Mouse (Mus musculus): Measurements from ENCODE around the gene Dnah17.

Dnah17 gene

DNA sequence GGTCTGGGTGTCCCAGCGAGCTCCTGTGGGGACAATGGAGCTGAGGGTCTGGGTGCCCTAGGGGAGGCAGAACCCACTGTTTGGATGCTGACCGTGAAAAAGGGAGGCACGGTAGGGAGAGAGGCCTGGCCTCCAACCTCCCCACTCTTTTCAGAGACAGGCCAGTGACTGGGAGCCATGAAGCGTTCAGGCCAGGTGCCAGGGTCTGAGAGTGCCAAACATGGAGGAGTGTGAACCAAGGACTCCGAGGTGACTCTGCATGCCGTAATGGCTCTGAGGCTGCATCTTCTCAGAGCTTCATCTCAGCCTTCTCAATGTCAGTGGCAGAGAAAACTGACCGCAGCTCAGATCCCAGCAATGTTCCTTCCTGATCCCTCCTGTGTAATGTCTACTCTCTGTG lies 107.0 kb downstream of the Dnah17 start:
- no peak for DNase-seq (ENCODE audit: low read depth, low spot score)

DNA sequence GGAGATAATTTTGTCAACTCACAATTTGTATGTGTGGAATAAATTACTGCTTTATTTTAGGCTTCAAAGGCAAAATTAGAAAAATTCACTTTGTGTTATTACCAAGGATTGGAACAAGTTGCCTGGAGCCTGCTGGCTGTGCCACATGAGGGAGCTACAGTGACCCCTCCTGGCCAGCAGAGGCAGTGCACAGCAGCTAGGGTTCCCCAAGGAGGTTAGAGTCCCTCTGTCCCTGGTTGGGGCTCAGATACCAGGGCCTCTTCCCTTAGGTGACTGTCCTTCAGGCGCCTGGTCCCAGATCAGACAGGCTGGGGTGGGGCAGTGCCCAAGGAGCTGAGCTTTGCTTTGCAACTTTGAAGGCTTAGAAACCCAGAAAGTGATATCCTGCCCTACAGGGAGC lies 108.6 kb downstream of the Dnah17 start:
- peak; percentile 71 for DNase-seq (ENCODE audit: low read depth, low spot score)

DNA sequence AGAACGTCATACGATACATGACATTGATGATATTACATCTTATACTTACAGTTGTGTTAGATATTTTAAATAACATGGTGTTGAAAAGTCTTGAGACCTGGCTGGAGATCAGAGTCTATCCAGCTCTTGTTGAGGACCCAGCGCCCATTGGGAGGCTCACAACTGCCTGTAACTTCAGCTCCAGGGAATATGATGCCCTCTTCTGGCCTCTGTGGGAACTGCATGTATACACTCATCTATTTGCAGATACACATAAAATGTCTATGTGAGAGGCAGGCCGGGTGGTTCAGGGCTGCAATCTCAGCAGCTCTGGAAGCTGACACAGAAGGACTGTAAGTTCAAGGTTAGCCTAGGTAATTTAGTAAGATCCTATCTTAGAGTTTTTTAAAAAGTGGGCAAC lies 112.1 kb downstream of the Dnah17 start:
- peak; percentile 84 for DNase-seq (ENCODE audit: low read depth, low spot score)

DNA sequence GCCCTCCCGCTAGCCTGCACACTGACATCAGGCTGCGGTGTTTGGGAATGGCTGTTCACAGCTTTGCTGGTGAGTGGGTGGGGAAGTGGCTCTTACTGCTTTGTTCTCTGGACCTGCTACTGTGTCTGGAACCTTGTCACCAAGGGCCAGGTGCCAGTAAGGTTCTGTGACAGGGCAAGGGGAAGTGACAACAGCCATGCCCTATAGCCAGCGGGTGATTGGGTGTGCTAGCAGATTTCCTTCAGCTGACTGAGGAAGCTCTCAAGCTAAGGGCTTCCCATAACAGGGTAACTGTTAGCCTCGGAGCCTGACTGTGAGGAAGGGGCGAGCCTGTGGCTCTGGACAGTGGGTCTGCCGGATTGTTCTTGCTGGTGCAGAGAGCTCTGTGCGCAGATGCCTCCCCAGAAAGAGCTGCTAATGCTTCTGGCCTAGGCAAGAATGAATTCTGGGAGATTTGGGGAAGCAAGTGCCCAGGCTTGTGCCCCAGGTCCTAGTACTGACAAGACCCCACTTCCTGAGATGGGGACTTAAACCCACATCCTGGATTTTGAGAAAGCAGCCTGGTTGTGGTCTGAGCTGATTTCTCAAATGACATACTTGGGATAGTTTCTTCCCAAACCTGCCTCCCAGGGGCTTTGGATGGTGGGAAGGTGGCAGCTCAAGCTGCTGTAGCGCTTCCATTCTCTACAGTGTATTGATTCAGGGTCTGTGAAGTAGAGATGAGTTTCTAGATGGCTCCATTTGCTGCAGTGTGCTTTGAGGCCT lies 114.9 kb downstream of the Dnah17 start:
- no peak for DNase-seq (ENCODE audit: low read depth, low spot score)

DNA sequence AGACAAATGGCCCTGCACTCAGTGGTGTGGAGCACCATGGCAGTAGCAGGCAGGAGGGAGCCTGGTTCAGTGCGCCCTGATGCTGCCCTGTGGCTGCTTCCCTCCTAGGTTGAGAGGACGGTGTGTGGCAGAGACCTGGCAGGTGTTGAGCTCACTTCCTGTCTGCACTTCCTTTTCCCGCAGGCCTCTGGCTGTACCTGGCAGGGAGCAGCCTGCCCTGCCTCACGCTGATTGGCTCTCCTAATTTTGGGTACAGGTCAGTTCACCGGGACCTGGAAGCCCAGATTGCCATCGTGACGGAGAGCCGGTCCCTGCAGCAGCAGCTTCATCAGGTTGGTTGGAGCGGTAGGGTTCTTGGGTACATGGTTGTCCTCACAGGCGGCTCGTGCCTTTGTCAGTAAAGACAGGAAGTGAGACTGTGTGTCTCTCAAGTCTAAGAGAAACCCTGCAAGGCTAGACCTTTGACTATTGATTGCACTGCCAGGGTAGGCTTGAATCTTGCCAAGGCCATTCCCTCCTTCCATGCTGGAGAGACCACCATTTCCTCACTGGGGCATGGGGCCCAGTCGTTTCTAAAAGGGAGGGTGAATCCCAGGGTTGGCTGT lies 115.9 kb downstream of the Dnah17 start:
- DNase-seq (ENCODE audit: low read depth, low spot score): no peak

DNA sequence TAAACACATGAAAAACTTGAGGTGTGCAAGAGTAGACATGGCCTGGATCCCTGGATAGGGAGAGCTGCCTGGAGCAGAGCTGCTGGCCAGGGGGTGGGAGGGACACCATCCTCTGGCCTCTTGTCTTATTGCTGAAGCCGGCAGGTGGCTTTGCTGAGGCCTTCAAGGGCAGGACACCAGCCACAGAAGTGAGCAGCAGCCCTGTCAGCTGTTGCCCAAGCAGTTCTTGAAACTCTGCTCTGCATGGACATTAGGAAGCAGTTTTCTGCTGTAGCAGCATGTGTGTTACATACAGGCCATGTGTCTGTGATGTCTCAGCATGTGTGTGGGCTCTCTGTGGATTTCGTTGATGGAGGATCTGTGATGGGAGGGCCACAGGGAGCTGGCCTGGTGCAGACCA lies 117.1 kb downstream of the Dnah17 start:
- DNase-seq (ENCODE audit: low read depth, low spot score): no peak

DNA sequence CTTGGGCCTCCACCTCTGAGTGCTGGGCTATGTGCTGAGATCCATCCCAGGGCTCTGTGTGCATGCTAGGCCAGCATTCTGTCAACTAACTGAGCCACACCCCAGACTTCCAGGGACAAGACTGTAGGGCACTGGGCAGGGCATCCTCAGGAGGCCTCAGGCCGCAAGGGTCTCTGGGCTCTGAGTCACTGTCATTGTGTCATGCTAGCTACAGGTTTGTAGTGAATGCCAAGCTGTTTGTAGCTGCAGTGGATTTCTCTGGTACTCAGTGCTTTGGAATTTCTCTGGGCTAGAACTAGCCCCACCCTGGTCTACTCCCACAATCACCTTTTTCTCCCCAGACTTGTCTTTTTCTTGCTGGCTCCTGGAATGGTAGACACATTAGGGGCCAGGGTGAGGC lies 117.8 kb downstream of the Dnah17 start:
- DNase-seq (ENCODE audit: low read depth, low spot score): peak; percentile 50

DNA sequence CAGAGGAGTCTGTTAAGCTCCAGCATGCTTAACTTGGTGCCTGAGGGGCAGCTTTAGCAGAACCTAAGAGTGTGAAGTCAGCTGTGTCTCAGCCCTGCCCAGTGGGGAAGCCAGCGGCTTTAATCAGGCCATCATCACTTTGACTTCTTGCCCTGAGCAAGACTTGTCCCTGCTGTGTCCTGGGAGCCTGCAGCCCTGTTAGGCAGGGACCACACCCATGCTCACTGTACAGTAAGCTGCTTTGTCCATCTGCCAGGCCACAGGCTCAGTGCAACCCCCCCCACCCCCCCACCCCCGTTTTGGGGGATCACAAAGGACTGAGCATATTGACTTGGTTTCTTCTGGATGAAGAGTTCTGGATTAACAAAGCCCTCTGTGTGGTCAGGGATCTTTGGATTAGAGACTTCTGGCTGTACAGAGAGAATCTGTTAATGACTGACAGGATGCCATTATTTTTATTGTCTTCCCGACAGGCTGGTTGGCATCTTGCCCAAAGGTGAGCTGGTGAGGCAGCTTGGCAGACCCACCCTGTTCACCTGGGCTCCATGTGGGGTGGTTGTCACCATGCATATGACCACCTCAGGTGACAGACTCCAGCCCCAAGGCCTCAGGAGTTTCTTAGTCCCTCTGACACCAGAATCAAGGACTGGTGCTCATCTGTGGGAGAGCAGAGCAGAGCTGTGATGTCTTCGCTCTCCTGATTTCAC lies 120.4 kb downstream of the Dnah17 start:
- DNase-seq (ENCODE audit: low read depth, low spot score): peak; percentile 42

DNA sequence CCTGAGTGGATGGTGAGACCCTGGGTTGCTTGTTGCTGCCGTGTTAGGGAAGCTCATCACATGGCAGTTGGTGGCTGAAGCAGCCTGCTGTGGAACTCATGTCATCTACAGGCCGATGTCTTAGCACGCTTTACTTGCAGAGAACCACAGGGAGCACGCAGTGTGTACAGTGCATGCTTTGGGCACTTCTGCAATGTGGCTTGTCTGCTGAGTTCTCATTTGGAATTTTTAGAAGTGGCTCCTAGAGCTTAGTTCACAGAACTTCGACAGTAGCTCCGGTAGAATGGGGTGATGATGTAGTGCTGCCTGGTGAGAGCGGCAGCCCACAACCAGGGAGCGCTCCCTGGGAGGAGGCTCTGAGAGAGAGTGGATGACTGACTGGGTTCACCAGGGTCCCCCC lies 121.6 kb downstream of the Dnah17 start:
- DNase-seq (ENCODE audit: low read depth, low spot score): no peak

DNA sequence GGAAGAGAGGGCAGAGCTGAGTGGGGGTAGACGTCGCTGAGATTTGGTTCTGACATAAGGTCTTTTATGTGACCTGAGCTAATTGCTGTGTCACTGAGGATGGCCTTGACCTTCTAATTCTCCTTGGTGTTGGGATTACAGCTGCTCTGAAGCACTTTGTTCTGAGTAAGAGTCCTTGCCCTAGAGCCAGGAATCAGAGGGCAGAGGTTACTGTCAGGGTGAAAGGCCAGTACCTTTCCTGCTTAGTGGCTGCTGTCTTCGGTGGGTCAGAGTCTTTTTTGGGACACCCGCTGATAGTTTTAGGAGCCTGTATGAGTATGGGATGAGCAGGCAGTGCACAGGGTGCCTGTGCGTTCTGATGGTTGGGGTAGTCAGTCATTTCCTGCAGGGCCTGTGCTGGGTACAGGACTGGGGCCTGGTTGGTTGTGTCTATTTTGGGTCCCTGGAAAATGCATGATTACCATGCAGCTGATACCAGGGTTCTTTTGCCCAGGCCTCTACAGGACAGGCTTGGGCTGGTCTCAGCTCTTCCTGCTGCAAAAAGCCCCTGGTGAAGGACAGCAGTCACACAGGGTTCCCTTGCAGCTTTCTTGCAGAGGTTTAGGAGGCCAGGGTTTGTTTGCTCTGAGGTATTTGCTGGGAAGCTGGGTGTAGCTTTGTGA lies 122.2 kb downstream of the Dnah17 start:
- DNase-seq (ENCODE audit: low read depth, low spot score): no peak

DNA sequence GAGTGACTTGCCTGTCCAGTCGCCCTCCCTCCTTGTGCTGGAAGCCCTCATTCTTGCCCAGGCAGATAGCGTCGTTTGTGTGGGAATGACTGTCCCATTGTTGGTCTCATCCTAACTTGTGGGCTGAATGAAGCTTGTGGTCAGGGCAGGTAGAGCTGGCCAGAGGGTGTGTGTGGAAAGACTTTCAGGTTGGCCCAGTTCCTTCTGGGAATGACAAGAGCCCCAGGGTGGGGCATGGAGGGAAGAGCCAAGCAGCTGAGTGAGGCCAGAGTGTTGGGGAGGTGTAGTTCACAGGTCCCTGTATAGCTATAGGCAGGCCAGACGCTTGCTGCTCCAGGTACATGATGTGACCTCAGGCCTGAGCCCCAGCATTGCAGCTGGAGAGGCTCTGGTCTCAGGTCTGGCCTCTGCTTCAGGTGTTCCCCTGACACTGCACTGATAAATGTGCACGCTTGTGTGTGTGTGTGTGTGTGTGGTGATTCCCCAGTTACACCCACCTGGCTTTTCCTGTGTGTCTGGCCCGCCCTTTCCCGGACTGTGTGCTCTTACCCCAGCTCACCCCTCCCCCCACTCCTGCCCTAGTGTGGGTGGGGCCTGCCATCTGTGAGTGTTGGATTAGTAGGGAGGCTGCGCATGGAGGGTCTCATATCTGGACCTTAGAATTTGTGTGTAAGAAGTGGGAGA lies 122.8 kb downstream of the Dnah17 start:
- DNase-seq (ENCODE audit: low read depth, low spot score): peak; percentile 92

DNA sequence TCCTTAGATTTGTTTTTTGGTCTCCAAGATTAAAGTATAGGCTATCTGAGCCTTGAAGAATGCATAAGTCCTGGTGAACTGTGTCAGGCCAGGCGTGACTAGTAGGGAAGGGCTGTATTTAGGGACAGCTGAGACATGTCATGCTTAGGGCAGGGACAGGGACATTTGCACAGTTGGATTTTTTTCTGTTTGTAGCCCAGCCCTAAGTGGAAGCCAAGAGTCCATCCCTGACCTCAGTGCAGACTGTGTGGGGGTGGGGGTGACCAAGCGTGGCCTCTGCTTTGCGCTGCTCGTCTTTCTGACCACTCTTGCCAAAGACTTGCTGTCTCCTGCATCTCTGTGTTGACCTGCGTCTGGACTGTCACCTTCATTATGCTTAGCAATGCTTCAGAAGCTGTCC lies 126.2 kb downstream of the Dnah17 start:
- no peak for DNase-seq (ENCODE audit: low read depth, low spot score)

DNA sequence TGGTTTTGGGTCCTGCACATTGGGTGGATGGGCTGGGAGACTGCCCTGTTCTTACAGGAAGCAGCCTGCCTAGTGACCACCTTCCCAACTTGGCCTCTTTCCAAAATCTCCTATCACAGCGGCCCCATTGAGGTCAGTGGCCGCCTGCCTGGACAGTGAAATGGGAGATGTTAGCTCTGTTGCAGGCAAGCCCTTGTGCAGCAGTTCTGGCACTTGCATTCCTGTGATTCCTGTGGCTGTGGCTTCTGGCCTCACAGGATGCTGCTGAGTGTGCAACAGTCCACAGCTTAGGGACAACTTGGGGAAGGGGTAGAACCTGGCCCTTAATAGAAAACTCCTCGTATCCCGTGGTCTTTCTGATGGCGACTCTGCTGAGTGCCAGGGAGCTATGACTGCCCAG lies 126.7 kb downstream of the Dnah17 start:
- no peak for DNase-seq (ENCODE audit: low read depth, low spot score)

DNA sequence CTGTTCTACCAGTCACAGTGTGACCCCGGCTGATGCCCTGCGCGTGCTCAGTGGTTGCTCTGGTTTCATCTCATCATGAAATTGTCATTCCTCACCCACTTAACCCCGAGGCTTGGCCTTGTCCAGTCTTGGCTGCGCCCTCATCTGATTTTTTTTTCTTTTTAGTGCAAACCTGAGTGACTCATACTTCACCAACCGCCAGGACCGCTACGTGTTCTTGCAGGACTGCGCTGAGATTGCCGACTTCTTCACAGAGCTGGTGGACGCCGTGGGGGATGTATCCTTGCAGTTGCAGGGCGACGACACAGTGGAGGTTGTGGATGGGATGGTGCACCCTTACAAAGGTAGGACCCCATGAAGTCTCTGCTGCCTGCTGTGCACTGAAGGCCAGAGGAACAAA lies 127.3 kb downstream of the Dnah17 start:
- no peak for DNase-seq (ENCODE audit: low read depth, low spot score)

DNA sequence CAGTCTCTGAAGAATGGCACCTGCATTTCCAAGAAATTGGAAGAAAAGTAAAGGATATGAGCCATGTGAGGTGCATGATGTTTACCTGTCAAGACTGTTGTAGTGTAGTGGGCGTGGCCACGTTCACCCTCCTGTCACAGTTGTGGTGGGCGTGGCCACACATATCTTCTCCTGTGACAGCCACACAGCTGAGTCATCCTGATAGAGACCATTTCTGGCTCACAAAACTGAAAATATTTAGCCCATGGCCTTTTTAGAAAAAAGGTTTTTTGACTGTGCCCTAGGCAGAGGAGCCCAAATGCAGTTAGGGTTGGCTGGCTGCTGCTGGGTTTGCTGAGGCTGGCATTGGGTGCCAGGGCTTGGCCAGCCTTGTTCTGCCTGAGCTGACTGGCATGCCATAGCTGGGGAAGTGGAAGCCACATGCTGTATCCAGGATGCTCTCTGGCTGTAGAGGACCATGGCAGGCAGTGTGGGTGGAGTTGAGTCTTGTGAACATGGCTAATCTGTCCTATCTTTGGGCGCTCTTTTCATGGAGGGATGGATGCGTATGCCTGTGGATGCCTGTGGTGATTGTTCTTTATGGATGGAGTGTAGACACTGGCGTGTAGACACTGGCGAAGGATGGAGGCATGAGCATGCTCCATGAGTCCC lies 129.7 kb downstream of the Dnah17 start:
- DNase-seq (ENCODE audit: low read depth, low spot score): peak; percentile 72

DNA sequence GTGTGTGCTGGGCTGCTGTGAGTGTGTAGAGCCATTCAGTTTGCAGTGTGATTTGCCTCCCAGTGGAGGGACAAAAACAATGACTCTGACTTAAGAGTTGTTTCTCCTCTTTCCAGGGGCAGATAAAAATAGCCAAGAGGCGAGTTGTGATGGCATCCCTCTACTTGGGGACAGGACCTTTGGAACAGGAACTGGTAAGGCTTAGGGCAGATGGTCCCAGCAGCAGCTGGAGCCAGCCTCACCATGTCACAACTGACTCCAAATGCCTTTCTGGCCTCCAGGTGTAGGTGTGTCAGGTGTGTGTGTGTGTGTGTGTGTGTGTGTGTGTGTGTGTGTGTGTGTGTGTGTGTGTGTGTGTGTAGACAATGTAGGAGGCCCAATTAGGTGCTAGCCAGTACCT lies 130.4 kb downstream of the Dnah17 start:
- no peak for DNase-seq (ENCODE audit: low read depth, low spot score)

DNA sequence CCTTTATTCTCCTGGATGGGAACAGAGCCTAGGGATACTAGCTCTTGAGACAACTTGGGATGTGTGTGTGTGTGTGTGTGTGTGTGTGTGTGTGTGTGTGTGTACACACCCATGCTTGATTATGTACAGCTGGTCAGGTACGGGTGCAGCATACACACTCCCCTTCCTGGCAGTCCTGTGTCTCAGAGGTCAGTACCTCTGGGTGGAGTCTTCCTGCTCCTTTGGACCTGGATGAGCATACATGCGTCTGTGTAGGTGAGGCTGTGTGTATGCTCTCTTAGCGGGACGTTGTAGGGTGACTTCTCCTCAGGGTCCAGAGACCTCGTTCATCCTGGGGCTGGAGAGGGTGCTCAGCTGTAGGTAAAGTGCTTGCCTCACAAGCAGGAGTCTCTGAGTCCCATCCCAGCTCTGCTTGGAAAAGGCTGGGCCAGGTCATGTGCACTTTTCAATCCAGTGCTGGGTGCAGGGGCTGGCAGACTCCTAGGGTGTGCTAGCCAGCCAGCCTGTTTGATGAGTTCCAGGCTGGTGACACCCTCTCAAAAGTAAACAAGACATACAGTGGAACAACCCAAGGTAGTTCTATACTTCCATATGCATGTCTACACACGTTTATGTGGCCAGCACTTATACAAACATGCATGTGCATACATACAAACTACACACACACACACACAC lies 131.0 kb downstream of the Dnah17 start:
- no peak for DNase-seq (ENCODE audit: low read depth, low spot score)

DNA sequence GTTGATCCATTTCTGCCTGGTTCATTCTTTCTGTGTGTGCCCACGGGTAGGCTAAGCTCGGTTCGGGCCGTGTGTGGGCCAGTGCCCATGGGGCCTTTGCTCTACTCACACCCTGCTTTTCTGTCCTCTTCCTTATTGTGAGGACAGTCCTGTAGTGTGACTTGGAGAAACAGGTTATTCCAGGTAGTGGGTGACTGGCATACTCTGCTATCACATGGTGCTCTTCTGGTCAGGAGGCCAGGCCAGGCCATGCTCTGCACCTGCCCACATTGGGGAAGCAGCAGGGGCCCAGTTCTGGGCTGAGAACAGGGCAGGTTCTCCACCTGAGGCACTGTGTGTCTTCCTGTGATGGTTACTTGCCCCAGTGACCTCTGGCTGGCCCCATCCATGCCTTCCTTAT lies 132.1 kb downstream of the Dnah17 start:
- no peak for DNase-seq (ENCODE audit: low read depth, low spot score)

DNA sequence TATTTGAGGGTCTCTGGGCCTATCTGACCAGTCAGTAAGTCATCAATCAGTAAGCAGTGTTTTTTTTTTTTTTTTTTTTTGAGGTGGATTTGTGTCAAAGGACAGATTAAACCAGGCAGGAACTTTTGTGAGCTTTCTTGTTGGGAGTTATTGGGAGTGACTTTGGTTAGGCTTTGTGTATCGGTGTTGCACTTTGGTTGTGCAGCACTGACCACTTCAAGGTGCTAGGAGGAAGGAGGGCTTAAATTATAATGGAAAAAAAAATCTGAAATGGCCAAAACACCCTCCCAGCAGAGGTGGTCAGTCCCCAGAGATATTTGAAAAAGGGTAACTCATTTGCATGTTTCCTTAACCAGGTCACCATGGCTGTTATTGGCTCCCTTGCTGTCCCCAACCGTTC lies 133.3 kb downstream of the Dnah17 start:
- no peak for DNase-seq (ENCODE audit: low read depth, low spot score)

DNA sequence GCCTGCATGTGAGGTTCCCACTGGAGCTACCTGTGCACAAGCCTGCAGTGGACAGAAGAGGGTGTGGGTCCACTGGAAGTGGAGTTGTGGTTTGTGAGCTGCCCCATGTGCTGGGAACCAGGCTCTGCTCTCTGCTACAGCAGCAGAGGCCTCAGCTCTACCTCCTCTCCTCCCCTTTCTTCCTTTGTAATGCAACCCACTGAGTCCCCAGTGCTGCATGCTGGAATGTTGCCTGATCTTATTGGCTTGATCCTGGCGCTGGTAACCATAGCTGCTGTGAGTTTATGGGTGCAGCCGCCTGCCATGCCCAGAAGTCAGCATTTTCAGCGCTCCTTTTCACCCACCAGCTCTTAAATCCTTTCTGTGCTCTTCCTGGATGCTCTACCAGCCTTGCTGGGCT lies 134.4 kb downstream of the Dnah17 start:
- peak; percentile 92 for DNase-seq (ENCODE audit: low read depth, low spot score)

DNA sequence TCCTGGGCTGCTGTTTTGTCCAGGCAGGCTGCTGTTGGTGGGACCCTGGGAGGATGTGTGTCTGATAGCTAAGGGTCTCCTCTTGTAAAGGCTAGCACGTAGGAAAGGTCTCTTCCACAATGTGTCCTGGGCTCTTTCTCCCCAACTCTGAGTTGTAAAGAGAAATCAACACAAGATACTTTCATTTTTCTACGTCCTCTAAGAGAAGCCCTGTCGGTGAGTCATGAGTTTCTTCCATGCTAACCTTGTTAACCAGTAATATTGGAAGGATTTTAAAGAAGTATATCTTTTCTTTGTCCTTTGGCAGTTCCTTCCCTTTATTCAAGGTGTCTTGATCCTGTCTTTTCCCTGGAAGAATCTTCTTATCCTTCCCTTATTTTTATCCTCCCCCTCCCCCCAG lies 134.8 kb downstream of the Dnah17 start:
- DNase-seq (ENCODE audit: low read depth, low spot score): no peak
